Mouse (Mus musculus): ENCODE results near the gene Bola3. TPM values are rescaled to one million over a fixed set of nuclear protein-coding genes. Genes with fewer than 3 reads are reported as not detected.

The Bola3 gene
- polyA plus RNA-seq, 1 experiment from 2014 or later: 60.3 TPM

DNA sequence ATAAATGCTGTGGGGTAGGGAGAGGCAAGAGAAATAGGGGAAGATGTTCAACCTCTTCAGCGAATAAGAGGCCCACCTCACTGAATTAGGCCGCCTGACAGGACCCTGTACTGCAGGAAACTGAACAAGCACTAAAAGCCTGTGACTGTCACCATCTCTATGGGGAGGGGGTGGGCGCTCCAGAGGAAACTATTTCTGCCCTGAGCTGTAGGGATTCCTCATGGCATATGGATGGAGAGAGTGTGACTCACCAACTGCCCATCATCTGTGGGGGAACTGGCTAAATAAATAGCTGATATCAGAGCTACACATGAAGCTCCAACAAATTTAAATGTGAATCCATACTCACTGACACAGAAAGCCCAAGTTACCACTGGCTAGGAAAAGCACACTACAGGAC is 22.4 kb downstream of the Bola3 start:
- ATAC-seq (ENCODE audit: low FRiP score, low read depth): no peak
- no peaks in the 10 kb centered on the region for H3K9me3 ChIP-seq
- no peak overlapping the region for H3K4me2 ChIP-seq
- peaks cover 90% of the 10 kb centered on the region for H3K36me3 ChIP-seq
- no peak overlapping the region for H3K4me3 ChIP-seq
- H3K9ac ChIP-seq: no peak overlapping the region
- H3K4me1 ChIP-seq (replicated peaks): no peaks in the 10 kb centered on the region
- 88% methylated on average over 3 of the region's 3 CpGs for WGBS
- no peaks in the 10 kb centered on the region for H3K27me3 ChIP-seq
- H3K27ac ChIP-seq (replicated peaks): no peak overlapping the region

DNA sequence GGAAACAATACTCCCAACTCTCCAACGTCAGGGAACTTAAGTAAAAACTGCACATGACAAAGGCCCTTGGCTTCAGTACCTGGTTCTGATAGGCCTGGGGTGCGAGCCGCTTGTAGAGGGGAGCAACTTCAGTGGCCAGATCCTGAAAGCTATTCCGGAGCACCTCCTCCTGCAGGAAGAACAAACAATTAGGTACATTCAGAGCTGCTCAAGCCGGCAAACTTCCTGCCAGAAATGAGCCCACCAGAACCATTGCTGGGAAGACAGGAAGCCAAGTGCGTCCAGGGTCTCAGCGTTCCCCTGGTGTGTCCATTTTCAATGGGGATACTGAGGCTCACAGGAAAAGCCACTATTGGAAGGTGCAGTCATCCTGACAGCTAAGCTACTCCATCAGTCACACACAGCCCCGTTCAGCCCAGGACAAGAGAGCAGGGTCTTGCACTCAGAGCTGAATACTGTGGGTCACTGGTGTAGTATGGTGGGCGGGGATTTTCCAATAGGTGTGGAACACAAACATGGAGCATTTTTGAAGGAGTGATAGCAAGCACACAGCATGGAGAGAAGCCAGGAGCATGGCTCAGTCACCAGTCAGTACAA is 24.9 kb downstream of the Bola3 start:
- H3K27ac ChIP-seq (replicated peaks): no peak overlapping the region
- ATAC-seq (ENCODE audit: low FRiP score, low read depth): no peak
- 85% methylated on average over 9 of the region's 9 CpGs for WGBS
- H3K27me3 ChIP-seq: no peaks in the 10 kb centered on the region
- H3K9me3 ChIP-seq: no peaks in the 10 kb centered on the region
- no peaks in the 10 kb centered on the region for H3K4me1 ChIP-seq (replicated peaks)
- no peak overlapping the region for H3K9ac ChIP-seq
- H3K36me3 ChIP-seq: peaks cover 94% of the 10 kb centered on the region
- H3K4me3 ChIP-seq: no peak overlapping the region
- no peak overlapping the region for H3K4me2 ChIP-seq

DNA sequence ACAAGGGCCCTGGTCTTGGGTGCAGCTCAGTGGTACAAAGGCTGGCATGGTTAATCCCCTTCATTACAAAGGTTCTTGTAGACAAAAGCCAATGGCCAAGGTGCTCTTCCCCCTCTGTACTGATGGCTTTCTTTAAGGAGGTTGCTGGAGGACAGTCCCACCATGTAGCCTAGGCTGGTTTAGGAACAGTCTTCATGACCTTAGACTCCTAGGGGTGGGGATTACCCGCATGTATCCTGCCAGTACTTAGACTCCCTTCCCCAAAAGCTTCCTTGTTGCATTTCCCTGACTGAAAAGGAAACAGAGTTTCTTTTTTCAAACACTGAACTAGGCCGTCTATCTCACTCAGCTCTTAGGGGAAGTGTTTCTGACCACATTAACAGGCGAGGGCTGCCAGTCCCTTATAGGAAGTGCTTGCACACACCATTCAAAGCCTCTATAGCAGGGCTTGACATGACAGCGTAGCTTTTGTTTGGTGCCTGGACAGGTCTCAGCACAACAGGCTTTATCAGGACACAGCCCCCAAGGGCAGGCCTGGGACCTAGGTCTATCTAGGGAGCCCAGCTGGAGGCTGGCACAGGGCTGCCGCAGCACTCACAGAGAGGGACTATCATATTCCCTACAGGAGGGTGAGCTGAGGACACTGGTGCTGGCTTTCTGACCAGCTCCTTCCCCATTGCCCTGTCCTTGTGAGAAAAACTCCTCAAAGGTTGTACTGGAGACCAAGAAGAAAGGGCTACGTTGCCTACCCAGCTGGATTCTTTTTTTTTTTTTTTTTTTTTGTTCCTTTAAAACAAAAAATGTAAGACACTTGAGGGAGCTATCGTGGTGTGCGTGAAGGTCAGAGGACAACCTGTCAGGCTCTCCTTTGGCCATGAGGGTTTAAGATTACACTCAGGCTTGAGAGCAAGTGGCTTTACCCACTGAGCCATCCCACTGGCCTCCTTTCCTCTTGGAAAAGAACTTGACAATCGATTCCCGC is 32.9 kb downstream of the Bola3 start:
- H3K4me2 ChIP-seq: no peak overlapping the region
- H3K27me3 ChIP-seq: no peaks in the 10 kb centered on the region
- 85% methylated on average over 10 of the region's 10 CpGs for WGBS
- H3K27ac ChIP-seq (replicated peaks): no peak overlapping the region
- H3K4me3 ChIP-seq: no peak overlapping the region
- no peak for ATAC-seq (ENCODE audit: low FRiP score, low read depth)
- H3K9ac ChIP-seq: no peak overlapping the region
- peaks cover 69% of the 10 kb centered on the region for H3K36me3 ChIP-seq
- no peaks in the 10 kb centered on the region for H3K4me1 ChIP-seq (replicated peaks)
- H3K9me3 ChIP-seq: no peaks in the 10 kb centered on the region

DNA sequence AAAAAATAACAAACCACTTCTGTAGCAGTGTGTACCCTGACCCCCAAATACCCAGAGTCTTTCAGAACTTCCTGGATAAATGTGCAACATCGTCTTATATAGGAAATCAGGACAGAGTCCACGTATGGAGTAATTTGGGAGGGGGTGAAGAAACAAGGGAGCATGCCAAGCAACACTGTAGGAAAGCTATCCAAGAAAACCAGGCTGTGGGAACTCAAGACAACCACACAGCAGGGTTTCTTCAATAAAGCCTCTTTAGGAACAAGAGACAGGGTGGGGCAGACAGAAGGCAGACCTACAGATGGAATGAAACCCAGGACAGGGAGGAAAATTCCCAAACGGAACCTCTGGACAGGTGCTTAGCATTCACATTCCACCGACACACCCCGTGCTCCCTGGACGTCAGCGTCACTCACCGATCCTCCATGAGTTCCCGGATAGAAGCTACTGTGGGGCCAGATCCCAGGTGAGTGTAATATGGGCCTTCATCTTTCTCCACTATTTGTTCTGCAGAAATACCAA is 36.7 kb downstream of the Bola3 start:
- WGBS: 96% methylated on average over 9 of the region's 9 CpGs
- Histone ChIP-seq H3K36me3 (peaks cover 34% of the 10 kb centered on the region), H3K4me3 (no peak overlapping the region), H3K27ac (replicated peaks) (no peak overlapping the region), H3K9me3 (no peaks in the 10 kb centered on the region), H3K4me1 (replicated peaks) (no peaks in the 10 kb centered on the region), H3K27me3 (no peaks in the 10 kb centered on the region), H3K4me2 (no peak overlapping the region), H3K9ac (no peak overlapping the region)
- no peak for ATAC-seq (ENCODE audit: low FRiP score, low read depth)

DNA sequence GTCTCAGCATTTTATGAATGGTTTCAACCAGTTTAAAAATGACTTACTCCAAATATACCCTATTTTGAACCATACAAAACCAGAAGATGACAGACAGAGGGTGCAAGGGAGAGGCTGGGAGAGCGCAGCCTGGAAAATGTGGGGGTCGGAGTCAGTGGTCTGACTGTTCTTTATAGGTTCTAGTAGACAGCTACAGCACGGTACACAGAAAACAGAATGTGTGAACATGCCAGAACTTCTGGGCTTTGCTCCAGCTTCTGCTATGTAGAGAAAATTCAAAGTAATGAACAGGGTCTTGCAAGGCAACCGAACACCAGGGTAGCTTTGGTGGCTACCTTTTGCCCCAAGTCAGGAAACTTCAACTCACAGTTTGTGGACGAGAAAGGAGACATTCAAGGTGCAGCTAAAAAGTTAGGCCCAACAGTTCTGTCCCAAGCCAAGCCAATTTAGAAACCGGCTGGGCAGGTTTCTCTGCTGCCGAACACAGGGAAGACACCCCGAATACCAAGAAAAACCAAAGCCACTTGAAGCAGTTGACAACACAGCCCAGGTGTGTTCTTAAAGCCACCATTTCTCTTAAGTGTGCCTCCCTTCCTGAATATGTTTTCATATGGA is 43.3 kb downstream of the Bola3 start:
- Histone ChIP-seq H3K27ac (replicated peaks) (no peak overlapping the region), H3K9ac (no peak overlapping the region), H3K9me3 (no peaks in the 10 kb centered on the region), H3K27me3 (no peaks in the 10 kb centered on the region), H3K4me1 (replicated peaks) (peaks cover 10% of the 10 kb centered on the region; the same call in 1 of the 2 replicates), H3K4me3 (no peak overlapping the region), H3K4me2 (no peak overlapping the region), H3K36me3 (peaks cover 34% of the 10 kb centered on the region)
- 81% methylated on average over 8 of the region's 8 CpGs for WGBS
- no peak for ATAC-seq (ENCODE audit: low FRiP score, low read depth)

DNA sequence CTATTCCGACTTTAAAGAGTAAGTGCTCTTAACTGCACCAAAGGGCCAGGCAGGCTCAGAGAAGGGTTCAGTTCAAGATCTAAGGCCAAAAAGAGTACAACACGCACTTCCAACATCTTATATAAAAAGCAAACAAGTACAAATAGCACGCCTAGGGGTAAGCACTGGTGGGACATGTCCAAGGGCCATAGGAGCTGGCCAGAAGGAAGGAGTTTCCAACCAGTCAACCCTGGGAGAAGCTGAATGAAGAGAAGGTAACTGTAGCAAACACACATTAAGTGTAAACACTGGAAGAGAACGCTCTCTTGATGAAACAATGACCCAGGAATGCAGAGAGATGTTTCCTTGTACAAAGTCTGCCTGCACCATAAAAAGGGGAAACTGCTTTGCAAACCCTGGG is 45.2 kb downstream of the Bola3 start:
- no peak for ATAC-seq (ENCODE audit: low FRiP score, low read depth)
- H3K27me3 ChIP-seq: no peaks in the 10 kb centered on the region
- H3K9me3 ChIP-seq: no peaks in the 10 kb centered on the region
- 97% methylated on average over 4 of the region's 4 CpGs for WGBS
- H3K9ac ChIP-seq: no peak overlapping the region
- peaks cover 34% of the 10 kb centered on the region for H3K36me3 ChIP-seq
- peaks cover 10% of the 10 kb centered on the region; the same call in 1 of the 2 replicates for H3K4me1 ChIP-seq (replicated peaks)
- H3K4me3 ChIP-seq: no peak overlapping the region
- no peak overlapping the region for H3K27ac ChIP-seq (replicated peaks)
- H3K4me2 ChIP-seq: no peak overlapping the region

DNA sequence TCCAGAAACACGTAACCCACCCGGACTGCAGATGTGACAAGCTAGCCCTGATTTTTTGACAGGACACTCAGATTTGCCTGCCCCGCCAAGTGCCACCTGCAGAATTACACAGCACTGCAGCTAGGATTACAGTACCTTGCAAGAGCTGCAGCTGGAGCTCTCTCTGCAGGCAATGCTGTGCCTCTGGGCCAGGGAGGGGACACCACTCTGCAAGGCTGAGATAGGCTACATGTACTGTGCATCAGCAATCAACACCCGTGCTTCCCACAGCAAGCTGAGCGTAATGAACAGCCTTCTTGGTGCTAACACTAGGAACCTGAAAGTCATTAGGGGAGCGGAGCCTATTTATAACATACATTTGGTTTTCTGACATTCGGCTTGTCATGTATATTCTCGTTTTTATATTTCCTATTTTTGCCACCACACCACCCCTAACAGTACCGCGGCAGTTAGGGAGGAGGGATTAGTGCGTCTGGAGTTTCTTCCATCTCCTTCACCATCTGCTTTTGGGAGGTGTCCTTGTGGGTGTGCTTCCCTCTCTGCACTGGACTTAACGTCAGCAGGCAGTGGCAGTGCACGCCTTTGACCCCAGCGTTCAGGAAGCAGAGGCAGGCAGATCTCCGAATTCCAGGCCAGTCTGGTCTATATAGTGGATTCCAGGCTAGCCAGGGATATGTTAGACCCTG is 46.7 kb downstream of the Bola3 start:
- Histone ChIP-seq H3K4me1 (replicated peaks) (peaks cover 15% of the 10 kb centered on the region; the same call in 1 of the 2 replicates), H3K27me3 (no peaks in the 10 kb centered on the region), H3K27ac (replicated peaks) (no peak overlapping the region), H3K9me3 (no peaks in the 10 kb centered on the region), H3K9ac (no peak overlapping the region), H3K36me3 (peaks cover 33% of the 10 kb centered on the region), H3K4me2 (no peak overlapping the region), H3K4me3 (no peak overlapping the region)
- WGBS: 98% methylated on average over 15 of the region's 15 CpGs
- no peak for ATAC-seq (ENCODE audit: low FRiP score, low read depth)

DNA sequence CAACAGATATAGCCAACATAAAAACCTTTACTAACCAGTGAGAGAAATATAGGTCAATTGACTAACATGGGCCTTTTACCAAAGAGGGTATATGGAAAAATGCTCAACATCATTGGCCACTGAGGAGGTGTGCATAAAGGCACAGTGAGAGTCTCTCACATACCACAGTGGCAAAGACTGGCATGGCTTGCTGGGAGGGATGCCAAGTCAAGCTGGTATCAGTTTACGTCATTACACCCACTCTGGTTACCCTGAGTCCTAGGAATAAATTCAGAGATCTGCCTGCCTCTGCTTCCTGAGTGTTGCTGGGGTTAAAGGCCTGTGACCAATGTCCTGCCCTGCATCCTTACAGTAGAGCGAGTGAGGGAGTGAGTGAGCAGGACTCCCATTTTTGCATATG is 47.8 kb downstream of the Bola3 start:
- H3K36me3 ChIP-seq: peaks cover 37% of the 10 kb centered on the region
- H3K4me2 ChIP-seq: no peak overlapping the region
- H3K27ac ChIP-seq (replicated peaks): no peak overlapping the region
- H3K4me1 ChIP-seq (replicated peaks): peaks cover 9% of the 10 kb centered on the region; the same call in 1 of the 2 replicates
- no peak overlapping the region for H3K4me3 ChIP-seq
- no peaks in the 10 kb centered on the region for H3K27me3 ChIP-seq
- 94% methylated on average over 2 of the region's 2 CpGs for WGBS
- ATAC-seq (ENCODE audit: low FRiP score, low read depth): no peak
- no peak overlapping the region for H3K9ac ChIP-seq
- H3K9me3 ChIP-seq: no peaks in the 10 kb centered on the region

DNA sequence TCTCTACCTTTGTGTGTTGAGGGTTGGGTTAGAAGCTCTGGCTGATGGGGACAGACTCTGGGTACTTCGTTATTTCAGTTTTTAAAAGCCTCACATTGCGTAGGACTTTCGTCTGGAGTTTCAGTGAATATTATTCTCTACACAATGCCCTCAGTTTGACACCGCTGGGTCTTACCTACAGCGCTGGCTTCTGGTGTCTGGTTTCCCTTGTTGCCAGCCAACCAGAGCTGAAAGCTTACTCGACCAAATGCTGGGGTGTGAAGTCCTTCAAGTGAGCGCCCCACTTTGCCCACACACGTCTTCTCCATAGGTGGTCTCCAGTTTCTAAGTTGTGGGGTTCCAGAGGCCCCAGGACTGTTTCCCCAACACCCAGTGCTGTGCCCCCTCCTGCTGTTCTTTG is 48.8 kb downstream of the Bola3 start:
- Histone ChIP-seq H3K27me3 (no peaks in the 10 kb centered on the region), H3K4me2 (no peak overlapping the region), H3K4me3 (no peak overlapping the region), H3K4me1 (replicated peaks) (peaks cover 6% of the 10 kb centered on the region; the same call in 1 of the 2 replicates), H3K27ac (replicated peaks) (no peak overlapping the region), H3K9me3 (no peaks in the 10 kb centered on the region), H3K36me3 (peaks cover 42% of the 10 kb centered on the region), H3K9ac (no peak overlapping the region)
- 91% methylated on average over 8 of the region's 8 CpGs for WGBS
- no peak for ATAC-seq (ENCODE audit: low FRiP score, low read depth)

DNA sequence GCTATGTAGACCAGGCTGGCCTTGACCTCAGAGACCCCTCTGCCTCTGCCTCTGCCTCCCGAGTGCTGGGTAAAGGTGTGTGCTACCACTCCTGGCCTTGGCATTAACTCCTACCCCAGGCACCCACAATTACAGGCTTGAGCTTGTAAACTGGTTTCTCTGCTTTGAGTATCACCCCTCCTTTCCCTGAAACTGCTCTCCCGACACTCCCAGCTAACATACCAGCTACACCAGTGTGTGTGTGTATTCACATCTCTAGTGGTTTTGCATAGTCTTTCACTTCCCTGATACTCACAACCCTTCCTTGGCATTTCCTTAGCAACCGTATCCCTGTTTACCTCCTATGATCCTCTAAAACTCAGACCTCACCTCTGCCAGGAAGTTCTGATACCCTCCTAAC is 50.8 kb downstream of the Bola3 start:
- Histone ChIP-seq H3K27ac (replicated peaks) (no peak overlapping the region), H3K9me3 (no peaks in the 10 kb centered on the region), H3K27me3 (no peaks in the 10 kb centered on the region), H3K4me1 (replicated peaks) (peaks cover 6% of the 10 kb centered on the region; the same call in 1 of the 2 replicates), H3K36me3 (peaks cover 53% of the 10 kb centered on the region), H3K4me2 (no peak overlapping the region), H3K9ac (no peak overlapping the region), H3K4me3 (no peak overlapping the region)
- 89% methylated on average over 3 of the region's 3 CpGs for WGBS
- no peak for ATAC-seq (ENCODE audit: low FRiP score, low read depth)

DNA sequence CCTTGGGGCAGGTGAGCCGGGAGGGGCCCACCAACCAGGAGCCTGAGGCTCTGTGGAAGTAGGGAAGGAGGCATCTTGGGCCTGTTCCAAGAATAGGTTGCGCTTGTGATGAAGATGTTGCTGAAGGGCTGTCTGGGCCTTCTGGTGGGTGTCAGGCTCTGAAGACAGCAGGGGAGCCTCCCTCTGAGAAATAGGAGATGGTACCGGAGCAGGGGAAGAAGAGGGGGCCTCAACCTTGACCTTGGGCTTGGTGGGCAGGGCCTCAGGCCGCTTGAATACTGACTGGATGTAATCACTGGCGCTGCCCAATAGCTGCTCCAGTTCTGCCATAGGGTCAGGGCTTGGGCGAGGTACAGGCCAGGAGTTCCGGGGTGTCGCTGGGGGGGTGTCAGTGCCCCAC is 54.5 kb downstream of the Bola3 start:
- no peak overlapping the region for H3K27ac ChIP-seq (replicated peaks)
- H3K36me3 ChIP-seq: peaks cover 35% of the 10 kb centered on the region
- H3K9ac ChIP-seq: no peak overlapping the region
- peaks cover 6% of the 10 kb centered on the region; the same call in 1 of the 2 replicates for H3K4me1 ChIP-seq (replicated peaks)
- no peaks in the 10 kb centered on the region for H3K9me3 ChIP-seq
- no peak overlapping the region for H3K4me2 ChIP-seq
- no peak for ATAC-seq (ENCODE audit: low FRiP score, low read depth)
- H3K27me3 ChIP-seq: no peaks in the 10 kb centered on the region
- 91% methylated on average over 8 of the region's 8 CpGs for WGBS
- H3K4me3 ChIP-seq: no peak overlapping the region
